Mouse (Mus musculus): ENCODE measurements around the gene Prkcsh.

Prkcsh gene

GRCm38 (mm10) chr9:21987592-21988342 lies 14.8 kb upstream of the Prkcsh start:
- DNase-seq (ENCODE audit: low read depth, low spot score): peak; percentile 45

- DNase-seq (ENCODE audit: low read depth, low spot score): no peak
Measured at GRCm38 (mm10) chr9:21988421-21989101, 14.0 kb upstream of the Prkcsh start.

- DNase-seq (ENCODE audit: low read depth, low spot score): no peak
Measured at GRCm38 (mm10) chr9:21989230-21990110, 13.1 kb upstream of the Prkcsh start, which contains the start of gene Rgl3. Gene Rgl3, minus strand, starts transcription at chr9:21989446.

- no peak for DNase-seq (ENCODE audit: low read depth, low spot score)
Measured at GRCm38 (mm10) chr9:21992227-21992626, 10.4 kb upstream of the Prkcsh start.

GRCm38 (mm10) chr9:21996178-21996867 lies 6.3 kb upstream of the Prkcsh start:
- no peak for DNase-seq (ENCODE audit: low read depth, low spot score)

- DNase-seq (ENCODE audit: low read depth, low spot score): no peak
Measured at GRCm38 (mm10) chr9:22000296-22000695, 2.3 kb upstream of the Prkcsh start.

- DNase-seq (ENCODE audit: low read depth, low spot score): no peak
Measured at GRCm38 (mm10) chr9:22001633-22002032, 973 bp upstream of the Prkcsh start.

- DNase-seq (ENCODE audit: low read depth, low spot score): peak; percentile 55
Measured at GRCm38 (mm10) chr9:22003163-22003554, 553 bp downstream of the Prkcsh start.

- DNase-seq (ENCODE audit: low read depth, low spot score): no peak
Measured at GRCm38 (mm10) chr9:22004546-22004945, 1.9 kb downstream of the Prkcsh start.

- DNase-seq (ENCODE audit: low read depth, low spot score): no peak
Measured at GRCm38 (mm10) chr9:22011055-22011454, 8.4 kb downstream of the Prkcsh start.

- DNase-seq (ENCODE audit: low read depth, low spot score): no peak
Measured at GRCm38 (mm10) chr9:22012731-22013130, 10.1 kb downstream of the Prkcsh start.

- no peak for DNase-seq (ENCODE audit: low read depth, low spot score)
Measured at GRCm38 (mm10) chr9:22016245-22016644, 13.6 kb downstream of the Prkcsh start.

- DNase-seq (ENCODE audit: low read depth, low spot score): no peak
Measured at GRCm38 (mm10) chr9:22017208-22017825, 14.7 kb downstream of the Prkcsh start.

- DNase-seq (ENCODE audit: low read depth, low spot score): no peak
Measured at GRCm38 (mm10) chr9:22024592-22024991, 22.0 kb downstream of the Prkcsh start.

- DNase-seq (ENCODE audit: low read depth, low spot score): no peak
Measured at GRCm38 (mm10) chr9:22028467-22028866, 25.9 kb downstream of the Prkcsh start.

GRCm38 (mm10) chr9:22030386-22030785 lies 27.8 kb downstream of the Prkcsh start:
- no peak for DNase-seq (ENCODE audit: low read depth, low spot score)

GRCm38 (mm10) chr9:22035300-22036044 lies 32.9 kb downstream of the Prkcsh start:
- DNase-seq (ENCODE audit: low read depth, low spot score): no peak

GRCm38 (mm10) chr9:22037826-22038225 lies 35.2 kb downstream of the Prkcsh start:
- no peak for DNase-seq (ENCODE audit: low read depth, low spot score)

GRCm38 (mm10) chr9:22041832-22042231 lies 39.2 kb downstream of the Prkcsh start:
- peak; percentile 65 for DNase-seq (ENCODE audit: low read depth, low spot score)

GRCm38 (mm10) chr9:22047329-22047728 lies 44.7 kb downstream of the Prkcsh start:
- DNase-seq (ENCODE audit: low read depth, low spot score): no peak
